Comparison of ENCODE assay signal across 24 mouse cellular contexts in genomic region chr4:70420202-70420601, GRCm38 (mm10). TPM values are rescaled to one million over a fixed set of nuclear protein-coding genes. Genes with fewer than 3 reads are reported as not detected.
DNase-seq lines count a peak whose midpoint lies in the region; ATAC-seq and TF ChIP-seq lines count a peak whose summit lies in the region.
"Had no signal": no experiment of that assay in that cellular context is flagged by ENCODE, and none has a peak within 500 bp of the region (broad histone marks: within the 10 kb centered on the region; RNA-seq: fewer than 3 reads in every experiment).

No protein-coding gene starts in this region.

- no peak overlapping the region for H3K4me2 ChIP-seq in neural tube, embryonic 14.5 days (ENCODE audit: low read depth, low read length)
- H3K4me2 ChIP-seq: embryonic facial prominence, embryonic 12.5 days; forebrain, embryonic 13.5 days; forebrain, embryonic 15.5 days had no signal

- H3K27ac ChIP-seq in layer of hippocampus, adult 2 months = no peak overlapping the region
- H3K27ac ChIP-seq in neural tube, embryonic 14.5 days (ENCODE audit: low read depth, low read length) = no peak overlapping the region
- H3K27ac ChIP-seq: embryonic facial prominence, embryonic 10.5 days; embryonic facial prominence, embryonic 12.5 days; forebrain, embryonic 13.5 days; forebrain, embryonic 15.5 days had no signal

- peak; percentile 34 for TF ChIP-seq CTCF in layer of hippocampus, adult 2 months (conservative IDR thresholded peaks at IDR 0.05)

- ATAC-seq in frontal cortex, adult (ENCODE audit: low TSS enrichment) = peak; percentile 90
- ATAC-seq in neural tube, embryonic 14.5 days (ENCODE audit: low read depth) = peak; percentile 52; the same call in 1 of the 2 replicates
- no peak for ATAC-seq in megakaryocyte-erythroid progenitor cell, adult 5-6 weeks (replicated peaks; ENCODE audit: low FRiP score, low TSS enrichment, poor library complexity, severe bottlenecking)
- ATAC-seq: activated CD4-positive, CD25-positive, alpha-beta regulatory T cell, adult 4 months; CD4-positive, CD25-positive, alpha-beta regulatory T cell, adult 4 months; forebrain, embryonic 13.5 days; forebrain, embryonic 15.5 days had no signal

- DNase-seq in frontal cortex, adult 2 months (ENCODE audit: extremely low spot score in 1 of 2, low spot score in 1 of 2) = no peak
- DNase-seq in layer of hippocampus, adult 2 months (ENCODE audit: low spot score in 2 of 2) = no peak
- no peak for DNase-seq in layer of hippocampus, adult 11-12 months (ENCODE audit: low spot score)
- DNase-seq in neural tube, embryonic 10.5 days (ENCODE audit: extremely low spot score, low spot score) = no peak
- DNase-seq: adrenal gland, adult 8-10 months; adrenal gland, postnatal 14 days; adrenal gland, postnatal 36 days; B cell, adult 2 months; cerebellum, adult 11-12 months; cerebellum, adult 2 months; cerebellum, adult 9-10 months; cerebellum, postnatal 10 days; cerebellum, postnatal 25 days had no signal

- H3K4me3 ChIP-seq in layer of hippocampus, adult 2 months = no peak overlapping the region
- H3K4me3 ChIP-seq in neural tube, embryonic 14.5 days (ENCODE audit: low read depth, low read length) = no peak overlapping the region
- H3K4me3 ChIP-seq: embryonic facial prominence, embryonic 10.5 days; embryonic facial prominence, embryonic 12.5 days; forebrain, embryonic 13.5 days; forebrain, embryonic 15.5 days had no signal

- no peaks in the 10 kb centered on the region for H3K9me3 ChIP-seq in neural tube, embryonic 14.5 days (ENCODE audit: control insufficient read depth, low read length)
- H3K9me3 ChIP-seq: embryonic facial prominence, embryonic 10.5 days; embryonic facial prominence, embryonic 12.5 days; forebrain, embryonic 13.5 days; forebrain, embryonic 15.5 days; G1E had no signal

- H3K4me1 ChIP-seq in neural tube, embryonic 14.5 days (ENCODE audit: control insufficient read depth, insufficient read depth, low read length) = no peaks in the 10 kb centered on the region
- H3K4me1 ChIP-seq: embryonic facial prominence, embryonic 10.5 days; embryonic facial prominence, embryonic 12.5 days; forebrain, embryonic 13.5 days; forebrain, embryonic 15.5 days had no signal

- WGBS in neural tube, embryonic 14.5 days = 63% methylated on average over 2 of the region's 2 CpGs

- H3K36me3 ChIP-seq in neural tube, embryonic 14.5 days (ENCODE audit: control insufficient read depth, insufficient read depth, low read length) = no peaks in the 10 kb centered on the region
- H3K36me3 ChIP-seq: embryonic facial prominence, embryonic 10.5 days; embryonic facial prominence, embryonic 12.5 days; forebrain, embryonic 15.5 days; G1E had no signal

- H3K9ac ChIP-seq in neural tube, embryonic 14.5 days (replicated peaks; ENCODE audit: low read depth, low read length) = no peak overlapping the region
- H3K9ac ChIP-seq: embryonic facial prominence, embryonic 12.5 days; forebrain, embryonic 13.5 days; forebrain, embryonic 15.5 days had no signal

- no peaks in the 10 kb centered on the region for H3K27me3 ChIP-seq in neural tube, embryonic 14.5 days (ENCODE audit: control insufficient read depth, insufficient read depth, low read length)
- H3K27me3 ChIP-seq: CH12.LX; embryonic facial prominence, embryonic 12.5 days; forebrain, embryonic 13.5 days; forebrain, embryonic 15.5 days had no signal

RNA-seq across cellular contexts. Expression of gene Cdk5rap2, which starts 10.0 kb away (rescaled TPM):
- 7.1 and 7.9 TPM in 2 replicates for polyA plus RNA-seq in frontal cortex, adult 2 months (2012; rRNA removed)
- 10 to 100 TPM; 11.8 to 13.9 TPM for total RNA-seq in layer of hippocampus, adult 2 months (2021)
- polyA plus RNA-seq in neural tube, embryonic 14.5 days (2014; fragmentation: Nextera tagmentation; extraction: Ambion mirVana) = 10.9 and 15.6 TPM in 2 replicates
- 14.5 and 15.5 TPM in 2 replicates for total RNA-seq in megakaryocyte-erythroid progenitor cell, adult 5-6 weeks (2014; fragmentation: Nextera tagmentation)
- 19.1 and 28.2 TPM in 2 replicates for total RNA-seq in megakaryocyte-erythroid progenitor cell, adult 5-6 weeks (2017)
